Mouse (Mus musculus) liver, embryonic 13.5 days (tissue): ENCODE results near the gene Hook2. TPM values are rescaled to one million over a fixed set of nuclear protein-coding genes. Genes with fewer than 3 reads are reported as not detected.

Experiments used
- ATAC-seq: fragments of 200-750 bp; cut with Nextera tagmentation; 2 replicates; pipeline ENCODE4 v1.8.0; 2017; ENCODE audit warnings: low read depth, mild to moderate bottlenecking, moderate number of reproducible peaks, moderate library complexity
- DNase-seq: peaks from one replicate; pipeline ENCODE4 v3.0.0; 2022
- H3K27ac ChIP-seq: fragments of 300-500 bp; sonication (generic); 2 replicates; pipeline ENCODE4 v1.5.1; 2015; ENCODE audit warnings: moderate library complexity, mild to moderate bottlenecking, inconsistent platforms
- H3K27me3 ChIP-seq: fragments of 300-500 bp; sonication (generic); 2 replicates; pipeline ENCODE4 v1.6.1; 2015; ENCODE audit warnings: mild to moderate bottlenecking, inconsistent platforms
- H3K36me3 ChIP-seq: fragments of 300-500 bp; sonication (generic); 2 replicates; pipeline ENCODE4 v1.6.1; 2015; ENCODE audit warnings: mild to moderate bottlenecking, inconsistent platforms
- H3K4me1 ChIP-seq: fragments of 300-500 bp; sonication (generic); replicated peaks from 2 replicates; pipeline ENCODE4 v1.6.1; 2015; ENCODE audit warnings: inconsistent platforms
- H3K4me2 ChIP-seq: fragments of 300-500 bp; sonication (generic); 2 replicates; pipeline ENCODE4 v1.6.1; 2015; ENCODE audit warnings: inconsistent platforms, mild to moderate bottlenecking, moderate library complexity
- H3K4me3 ChIP-seq: fragments of 300-500 bp; sonication (generic); replicated peaks from 2 replicates; pipeline ENCODE4 v1.5.1; 2015; ENCODE audit warnings: mild to moderate bottlenecking, inconsistent platforms
- H3K9ac ChIP-seq: fragments of 300-500 bp; sonication (generic); 2 replicates; pipeline ENCODE4 v1.6.1; 2015; ENCODE audit warnings: mild to moderate bottlenecking, inconsistent platforms
- H3K9me3 ChIP-seq: fragments of 300-500 bp; sonication (generic); replicated peaks from 2 replicates; pipeline ENCODE4 v1.6.1; 2016; ENCODE audit warnings: inconsistent platforms
- WGBS: fragments of 180-500 bp; shearing (Covaris S2); methylation state at CpG from one replicate; pipeline ENCODE4 v1.1.7; 2015; ENCODE audit not compliant: insufficient replicate concordance; 5-methylcytosine and 5-hydroxymethylcytosine counted together
- polyA plus RNA-seq: library from polyadenylated mRNA; unstranded; fragments of >200 nt; fragmentation: Nextera tagmentation; extraction: Ambion mirVana; gene quantifications from 2 replicates; pipeline ENCODE4 v1.2.1, GENCODE M21; 2015

Hook2 gene
- polyA plus RNA-seq = 7.2 and 7.4 TPM in 2 replicates

DNA sequence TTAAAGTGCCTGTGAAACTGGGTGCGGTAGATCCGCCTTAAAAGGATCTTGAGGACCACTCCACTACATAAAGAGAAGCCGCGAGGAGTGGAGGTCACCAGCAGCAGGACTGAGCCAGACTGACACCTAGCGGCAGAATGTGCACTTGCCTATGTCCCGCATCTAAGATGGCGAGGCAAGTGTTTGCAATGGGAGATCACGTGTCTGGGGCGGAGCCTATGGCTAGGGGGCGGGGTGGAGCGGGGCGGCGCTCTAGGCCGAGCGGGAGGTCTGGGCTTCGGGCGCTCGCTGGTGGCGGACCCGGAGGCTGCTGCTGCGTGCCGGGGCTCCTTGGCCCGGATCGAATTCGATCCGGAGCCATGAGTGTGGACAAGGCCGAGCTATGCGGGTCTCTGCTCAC lies at the start of gene Hook2:
Hook2 (plus strand) TSS at position 255 of the 400 bp plus-strand sequence.
- Histone ChIP-seq H3K4me1 (peaks cover 54% of the 10 kb centered on the region), H3K4me3 (peak within 1 kb of the TSS; percentile 70), H3K36me3 (no peaks in the 10 kb centered on the region), H3K9ac (peak within 1 kb of the TSS; percentile 84), H3K4me2 (peak within 1 kb of the TSS; percentile 95), H3K9me3 (no peaks in the 10 kb centered on the region), H3K27me3 (peaks cover 3% of the 10 kb centered on the region; the same call in 1 of the 2 replicates), H3K27ac (peak within 1 kb of the TSS; percentile 90)
- 1% methylated on average over 28 of the region's 28 CpGs for WGBS
- DNase-seq = peak; percentile 96
- ATAC-seq = peak; percentile 84

DNA sequence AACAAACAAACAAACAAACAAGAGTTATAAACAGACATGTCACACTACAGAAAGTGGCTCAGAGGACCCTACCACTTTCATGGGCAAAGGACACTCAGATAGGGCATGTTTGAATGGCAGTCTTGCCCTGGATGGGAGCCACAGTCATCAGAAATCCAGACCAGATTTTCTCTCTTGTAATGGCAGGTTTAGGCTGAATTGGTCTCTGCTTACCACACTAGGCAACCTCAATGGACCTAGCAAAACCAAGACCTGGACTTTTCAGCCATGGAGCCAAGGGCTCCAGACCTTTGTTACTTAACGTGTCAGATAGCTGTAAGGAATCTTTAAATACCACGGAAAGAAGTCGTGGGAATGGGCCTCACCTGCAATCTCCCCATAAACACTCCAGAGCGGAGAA lies 46.7 kb upstream of the Hook2 start:
- no peak overlapping the region for H3K4me3 ChIP-seq
- WGBS = 23% methylated on average over 4 of the region's 4 CpGs
- no peaks in the 10 kb centered on the region for H3K36me3 ChIP-seq
- no peak overlapping the region for H3K27ac ChIP-seq
- ATAC-seq = no peak
- no peak for DNase-seq
- H3K27me3 ChIP-seq = peaks cover 94% of the 10 kb centered on the region
- no peak overlapping the region for H3K4me2 ChIP-seq
- no peak overlapping the region for H3K9ac ChIP-seq
- no peaks in the 10 kb centered on the region for H3K9me3 ChIP-seq
- peaks cover 24% of the 10 kb centered on the region for H3K4me1 ChIP-seq

DNA sequence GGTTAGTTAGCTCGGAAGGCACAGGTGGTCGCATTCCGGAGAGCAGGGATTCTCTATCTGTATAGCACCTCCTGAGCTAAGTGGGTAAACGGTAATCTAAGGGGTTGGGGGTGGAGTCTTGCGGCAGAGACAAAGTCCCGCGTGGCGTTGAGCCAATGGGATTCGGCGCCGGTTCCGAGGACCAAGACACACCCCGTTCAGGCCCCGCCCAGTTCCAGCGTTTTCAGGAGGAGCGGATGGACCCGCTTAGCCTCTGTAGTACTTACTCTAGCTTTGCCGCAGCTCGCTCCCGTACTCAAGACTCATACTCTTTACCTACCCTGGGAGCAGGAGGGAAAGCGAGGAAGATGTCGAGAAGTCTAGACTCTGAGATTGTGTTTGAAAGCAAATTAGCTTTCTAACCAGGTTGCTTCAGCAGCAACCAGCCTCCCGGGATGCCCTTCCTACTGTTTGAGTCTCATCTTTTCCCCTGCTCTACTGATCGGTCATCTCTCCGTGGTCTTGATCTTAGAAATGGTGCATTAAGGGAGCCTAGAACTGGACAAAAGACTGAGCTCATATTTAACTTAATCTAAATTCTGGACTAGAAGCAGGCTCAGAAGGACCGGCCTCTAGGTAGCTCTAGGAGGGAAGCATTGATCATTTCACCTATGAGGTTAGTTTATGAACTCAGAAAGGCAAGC lies 45.8 kb upstream of the Hook2 start:
- Histone ChIP-seq H3K4me1 (peaks cover 24% of the 10 kb centered on the region), H3K27ac (no peak overlapping the region), H3K9ac (no peak overlapping the region), H3K4me2 (peak overlapping the region; percentile 33), H3K27me3 (peaks cover 90% of the 10 kb centered on the region), H3K4me3 (peak overlapping the region; percentile 19; the same call in 1 of the 2 replicates), H3K9me3 (no peaks in the 10 kb centered on the region), H3K36me3 (no peaks in the 10 kb centered on the region)
- peak; percentile 86 for ATAC-seq
- peak; percentile 76 for DNase-seq
- 4% methylated on average over 26 of the region's 26 CpGs for WGBS

DNA sequence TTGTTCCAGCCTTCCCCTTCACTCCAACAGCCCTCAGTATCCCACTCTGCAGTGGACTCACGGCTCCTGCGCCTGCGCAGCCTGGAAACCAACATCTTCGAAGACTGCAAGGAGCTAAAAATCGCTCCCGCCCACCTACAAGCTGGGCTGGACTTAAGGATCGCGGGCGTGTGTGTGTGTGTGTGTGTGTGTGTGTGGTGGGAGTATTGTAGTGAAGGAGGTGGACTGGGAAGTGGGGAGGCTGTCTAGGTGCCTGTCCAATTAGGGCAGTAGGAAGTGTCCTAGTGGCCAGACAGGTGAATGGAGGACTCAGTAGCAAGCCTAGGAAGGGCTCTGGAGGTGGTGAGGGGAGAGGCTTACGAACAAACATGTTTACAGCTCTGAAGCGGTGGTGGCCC lies 45.2 kb upstream of the Hook2 start:
- peaks cover 24% of the 10 kb centered on the region for H3K4me1 ChIP-seq
- no peaks in the 10 kb centered on the region for H3K9me3 ChIP-seq
- no peak overlapping the region for H3K9ac ChIP-seq
- peak overlapping the region; percentile 57; the same call in 1 of the 2 replicates for H3K4me2 ChIP-seq
- peak overlapping the region; percentile 42; the same call in 1 of the 2 replicates for H3K4me3 ChIP-seq
- WGBS = 11% methylated on average over 11 of the region's 11 CpGs
- H3K36me3 ChIP-seq = no peaks in the 10 kb centered on the region
- peaks cover 91% of the 10 kb centered on the region for H3K27me3 ChIP-seq
- no peak overlapping the region for H3K27ac ChIP-seq
- DNase-seq (no peak), ATAC-seq (0 out of 2 replicates have a peak, but pooled peaks have one; percentile 14)

DNA sequence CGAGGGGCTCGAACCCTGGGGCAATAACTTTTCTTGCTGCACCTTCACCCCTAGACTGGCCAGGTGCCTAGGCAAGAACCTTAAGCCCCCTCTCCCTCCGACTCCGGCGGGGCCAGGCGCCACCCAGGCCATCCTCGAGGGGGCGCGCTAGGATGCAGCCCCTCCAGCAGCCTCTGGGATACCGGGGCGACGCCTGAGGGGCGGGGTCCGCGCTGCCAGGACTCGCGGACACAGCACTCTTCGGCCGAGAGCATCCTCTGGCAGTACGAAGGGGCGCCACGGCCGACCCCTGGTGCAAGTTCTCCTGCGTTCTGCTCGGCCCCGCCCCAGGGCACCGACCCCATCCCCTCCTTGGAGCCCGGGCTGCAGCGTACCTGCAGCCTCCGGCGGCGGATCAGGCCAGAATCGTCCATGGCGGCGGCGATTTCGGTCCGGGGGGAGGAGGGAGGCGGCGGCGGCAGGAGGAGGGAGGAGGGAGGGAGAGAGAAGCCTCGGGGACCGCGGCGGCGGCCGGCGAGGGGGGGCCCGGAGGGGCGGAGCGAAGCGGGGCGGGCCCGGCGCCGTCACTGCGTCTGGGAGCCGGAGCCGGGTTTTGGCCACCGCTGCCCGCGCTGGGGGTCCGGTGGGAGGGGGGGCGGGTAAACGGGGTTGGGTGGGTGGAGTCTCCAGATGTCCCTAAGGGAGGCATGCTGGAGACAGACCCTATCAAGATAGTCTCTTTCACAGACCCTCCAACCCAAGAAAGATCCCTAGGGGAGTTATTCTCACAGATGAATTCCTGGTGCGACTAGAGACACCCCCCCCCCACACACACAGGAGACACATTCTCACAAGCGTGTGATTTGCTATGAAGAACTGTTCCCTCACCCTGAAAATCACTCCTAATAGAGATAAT lies 44.5 kb upstream of the Hook2 start:
- Histone ChIP-seq H3K27me3 (peaks cover 91% of the 10 kb centered on the region), H3K9ac (no peak overlapping the region), H3K4me2 (peak overlapping the region; percentile 57), H3K4me3 (peak overlapping the region; percentile 42), H3K36me3 (no peaks in the 10 kb centered on the region), H3K9me3 (no peaks in the 10 kb centered on the region), H3K27ac (no peak overlapping the region), H3K4me1 (peaks cover 24% of the 10 kb centered on the region)
- ATAC-seq (0 out of 2 replicates have a peak, but pooled peaks have one; percentile 13), DNase-seq (no peak)
- WGBS = under 1% methylated on average over 46 of the region's 67 CpGs

DNA sequence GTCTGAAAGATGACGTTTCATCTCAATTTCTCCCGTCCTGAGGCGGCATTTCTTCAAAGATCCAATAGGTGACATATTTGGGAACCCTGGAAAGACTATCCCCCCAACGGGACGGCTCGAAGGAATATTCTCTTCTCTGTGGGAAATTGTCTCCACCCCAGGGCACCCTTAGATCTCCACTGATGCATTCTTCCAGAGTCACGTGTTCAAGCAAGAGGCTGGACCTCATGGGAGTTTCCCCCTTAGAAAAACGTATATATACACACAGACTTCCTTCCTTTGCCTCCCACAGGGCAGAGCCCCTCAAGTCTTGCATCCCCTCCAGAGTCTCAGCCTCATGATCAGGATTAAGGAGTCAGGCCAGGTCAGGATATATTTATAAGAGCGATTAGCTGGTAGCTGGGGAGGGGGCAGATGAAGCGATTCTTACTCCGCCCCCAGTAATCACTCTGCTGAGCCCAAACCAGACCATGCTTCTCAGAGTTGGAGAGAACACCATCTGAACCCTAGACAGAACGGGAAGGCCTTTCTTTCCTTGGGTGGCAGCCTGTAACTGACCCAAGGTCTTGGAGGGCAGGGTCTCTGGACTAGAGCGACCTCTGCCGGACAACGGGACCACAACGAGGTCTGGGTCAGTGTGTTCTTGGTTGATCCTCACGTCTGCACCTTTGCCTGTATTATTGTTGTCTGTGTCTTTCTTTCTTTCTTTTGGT lies 43.7 kb upstream of the Hook2 start, which contains the start of gene Rtbdn:
Rtbdn (plus strand) TSS at position 464 of the 713 bp plus-strand sequence.
- peak; percentile 16; the same call in 1 of the 2 replicates for ATAC-seq
- 12% methylated on average over 17 of the region's 17 CpGs for WGBS
- H3K4me2 ChIP-seq = peak within 1 kb of the TSS; percentile 57
- DNase-seq = no peak
- H3K4me1 ChIP-seq = peaks cover 24% of the 10 kb centered on the region
- peak within 1 kb of the TSS; percentile 42 for H3K4me3 ChIP-seq
- H3K9ac ChIP-seq = no peak within 1 kb of the TSS
- no peaks in the 10 kb centered on the region for H3K36me3 ChIP-seq
- no peaks in the 10 kb centered on the region for H3K9me3 ChIP-seq
- H3K27me3 ChIP-seq = peaks cover 91% of the 10 kb centered on the region
- H3K27ac ChIP-seq = no peak within 1 kb of the TSS

DNA sequence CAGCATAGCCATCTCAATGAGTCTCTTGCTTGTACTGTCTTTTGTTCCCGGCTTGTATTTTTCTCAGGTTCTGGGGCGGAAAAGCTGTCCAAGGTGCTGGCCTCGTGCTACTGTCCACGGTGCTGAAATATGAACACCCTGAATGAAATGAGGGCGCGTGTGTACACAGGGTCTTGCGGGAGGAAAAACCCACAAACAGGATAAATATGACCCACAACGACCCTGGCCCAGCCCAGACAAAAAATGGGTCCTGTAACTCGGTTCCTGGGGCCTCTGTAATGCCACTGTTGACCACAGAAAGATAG lies 43.2 kb upstream of the Hook2 start:
- Histone ChIP-seq H3K4me3 (no peak overlapping the region), H3K36me3 (no peaks in the 10 kb centered on the region), H3K4me1 (peaks cover 24% of the 10 kb centered on the region), H3K27me3 (peaks cover 92% of the 10 kb centered on the region), H3K9me3 (no peaks in the 10 kb centered on the region), H3K4me2 (no peak overlapping the region), H3K9ac (no peak overlapping the region), H3K27ac (no peak overlapping the region)
- ATAC-seq = no peak
- DNase-seq = no peak
- 9% methylated on average over 9 of the region's 9 CpGs for WGBS

DNA sequence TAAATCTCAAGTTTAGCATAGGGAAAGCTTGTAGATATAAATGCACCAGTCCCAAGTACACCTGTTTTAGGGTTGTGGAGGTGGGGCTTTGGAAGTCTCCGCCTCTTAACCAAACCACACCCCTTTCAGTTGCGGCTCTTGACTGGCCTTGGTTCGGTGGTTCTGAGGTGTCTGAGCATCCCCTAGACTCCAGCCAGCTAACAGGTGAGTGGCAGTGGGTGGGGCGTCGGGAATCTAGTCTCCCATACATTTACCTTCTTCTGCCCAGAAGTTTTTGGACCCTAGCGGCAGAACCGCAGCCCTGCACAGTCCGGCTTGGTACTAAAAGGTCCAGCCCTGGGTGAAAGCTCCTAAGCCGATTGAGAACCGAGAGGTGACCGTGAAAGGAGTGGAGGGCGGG lies 40.6 kb upstream of the Hook2 start:
- no peaks in the 10 kb centered on the region for H3K9me3 ChIP-seq
- ATAC-seq (no peak), DNase-seq (no peak)
- no peak overlapping the region for H3K4me2 ChIP-seq
- H3K4me3 ChIP-seq = no peak overlapping the region
- peaks cover 81% of the 10 kb centered on the region for H3K27me3 ChIP-seq
- no peak overlapping the region for H3K9ac ChIP-seq
- no peak overlapping the region for H3K27ac ChIP-seq
- no peaks in the 10 kb centered on the region for H3K36me3 ChIP-seq
- H3K4me1 ChIP-seq = peaks cover 26% of the 10 kb centered on the region
- WGBS = 19% methylated on average over 12 of the region's 12 CpGs

DNA sequence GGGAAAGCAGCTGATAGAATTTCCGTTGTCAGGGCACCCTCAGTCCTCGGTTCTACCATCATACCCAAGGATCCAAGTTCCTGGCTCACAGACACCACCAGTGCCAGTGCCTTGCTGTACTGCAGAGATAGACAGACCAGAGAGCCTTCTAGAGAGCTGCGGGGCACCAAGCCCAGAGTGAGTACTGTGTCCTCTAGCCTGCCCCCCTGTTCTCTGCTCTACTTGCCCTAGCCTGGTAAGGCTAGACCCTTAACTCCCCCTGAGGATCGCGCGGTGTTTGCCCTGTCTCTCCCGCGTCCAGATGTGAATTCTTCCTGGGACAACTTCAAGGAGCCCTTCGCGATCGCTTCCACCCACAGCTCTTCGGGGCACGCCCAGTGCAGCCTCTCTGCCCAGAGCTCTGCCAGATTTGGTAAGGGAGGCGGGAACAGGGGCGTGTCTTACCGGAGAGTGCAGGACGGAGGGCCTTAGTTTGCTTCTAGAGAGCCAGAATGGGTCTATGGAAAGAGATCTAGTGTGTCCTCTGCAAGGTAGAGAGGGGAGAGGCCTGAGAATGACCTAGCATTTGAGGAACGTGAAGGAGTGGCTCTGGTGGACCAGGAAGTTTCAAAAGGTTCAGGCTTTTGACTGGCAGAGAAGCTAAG lies 37.7 kb upstream of the Hook2 start:
- Histone ChIP-seq H3K27ac (no peak overlapping the region), H3K4me2 (peak overlapping the region; percentile 34), H3K4me3 (no peak overlapping the region), H3K9ac (no peak overlapping the region), H3K4me1 (peaks cover 10% of the 10 kb centered on the region), H3K36me3 (peaks cover 21% of the 10 kb centered on the region), H3K27me3 (peaks cover 52% of the 10 kb centered on the region), H3K9me3 (no peaks in the 10 kb centered on the region)
- DNase-seq (no peak), ATAC-seq (peak; percentile 67; the same call in 1 of the 2 replicates)
- WGBS = 6% methylated on average over 18 of the region's 18 CpGs

DNA sequence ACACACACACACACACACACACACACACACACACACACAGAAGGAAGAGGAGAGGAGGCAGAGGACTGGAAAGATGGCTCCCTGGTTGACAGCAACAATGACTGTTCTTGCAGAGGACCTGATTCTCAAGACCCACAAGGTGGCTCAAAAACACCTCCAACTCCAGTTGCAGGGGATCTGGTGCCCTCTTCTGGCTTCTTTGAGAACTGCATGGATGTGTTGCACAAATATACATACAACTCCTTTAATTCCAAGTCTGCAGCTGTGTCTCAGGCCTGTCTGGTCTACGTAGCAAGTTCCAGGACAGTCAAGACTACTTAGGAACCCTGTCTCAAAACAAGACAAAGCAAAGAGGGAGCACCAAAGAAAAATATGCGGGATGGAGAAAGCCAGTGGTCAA lies 33.6 kb upstream of the Hook2 start:
- H3K4me2 ChIP-seq = no peak overlapping the region
- no peak overlapping the region for H3K27ac ChIP-seq
- H3K9me3 ChIP-seq = no peaks in the 10 kb centered on the region
- H3K9ac ChIP-seq = no peak overlapping the region
- H3K4me3 ChIP-seq = no peak overlapping the region
- H3K27me3 ChIP-seq = peaks cover 15% of the 10 kb centered on the region
- H3K36me3 ChIP-seq = peaks cover 59% of the 10 kb centered on the region
- peak; percentile 67 for DNase-seq
- H3K4me1 ChIP-seq = peaks cover 10% of the 10 kb centered on the region
- WGBS = 51% methylated on average over 2 of the region's 2 CpGs
- ATAC-seq = no peak
